Mouse (Mus musculus): ENCODE measurements at regions not wholly inside any gene's neighbourhood (a gene's known extent, or its start where the extent isn't known, plus 50 kb on each side); places are given as distances from the start of the nearest gene placed in this dataset.
A peak's percentile ranks its signal among the peaks of the same experiment; 100 is the strongest.

- Histone ChIP-seq H3K36me3 (no peaks in the 10 kb centered on the region), H3K4me3 (replicated peaks) (no peak overlapping the region), H3K4me1 (no peaks in the 10 kb centered on the region), H3K4me2 (replicated peaks) (no peak overlapping the region), H3K27me3 (no peaks in the 10 kb centered on the region), H3K27ac (replicated peaks) (no peak overlapping the region), H3K9ac (no peak overlapping the region), H3K9me3 (replicated peaks) (no peaks in the 10 kb centered on the region)
- WGBS = 45% methylated on average over 14 of the region's 14 CpGs
- no peak for ATAC-seq (ENCODE audit: insufficient number of reproducible peaks, low FRiP score, low TSS enrichment, low read depth)
Observed at GRCm38 (mm10) chr8:44804414-44805178, 130.7 kb upstream of the Fat1 start.

GRCm38 (mm10) chr8:44805179-44805815 lies 129.9 kb upstream of the Fat1 start:
- no peak overlapping the region for H3K27ac ChIP-seq (replicated peaks)
- H3K9me3 ChIP-seq (replicated peaks) = no peaks in the 10 kb centered on the region
- H3K36me3 ChIP-seq = no peaks in the 10 kb centered on the region
- ATAC-seq (ENCODE audit: insufficient number of reproducible peaks, low FRiP score, low TSS enrichment, low read depth) = no peak
- 63% methylated on average over 11 of the region's 11 CpGs for WGBS
- no peak overlapping the region for H3K4me2 ChIP-seq (replicated peaks)
- H3K4me1 ChIP-seq = no peaks in the 10 kb centered on the region
- H3K4me3 ChIP-seq (replicated peaks) = no peak overlapping the region
- no peak overlapping the region for H3K9ac ChIP-seq
- no peaks in the 10 kb centered on the region for H3K27me3 ChIP-seq

- Histone ChIP-seq H3K27me3 (no peaks in the 10 kb centered on the region; the same call in 1 of the 2 replicates), H3K36me3 (no peaks in the 10 kb centered on the region), H3K9me3 (replicated peaks) (no peaks in the 10 kb centered on the region), H3K4me3 (replicated peaks) (no peak overlapping the region), H3K4me2 (replicated peaks) (no peak overlapping the region), H3K4me1 (peaks cover 3% of the 10 kb centered on the region; the same call in 1 of the 2 replicates), H3K9ac (no peak overlapping the region), H3K27ac (replicated peaks) (no peak overlapping the region)
- WGBS = 58% methylated on average over 4 of the region's 4 CpGs
- ATAC-seq (ENCODE audit: insufficient number of reproducible peaks, low FRiP score, low TSS enrichment, low read depth) = no peak
Observed at GRCm38 (mm10) chr8:44812360-44812759, 122.9 kb upstream of the Fat1 start.

- no peak overlapping the region for H3K9ac ChIP-seq
- no peak overlapping the region; the same call in 1 of the 2 replicates for H3K27ac ChIP-seq (replicated peaks)
- 33% methylated on average over 13 of the region's 13 CpGs for WGBS
- no peaks in the 10 kb centered on the region for H3K9me3 ChIP-seq (replicated peaks)
- H3K36me3 ChIP-seq = no peaks in the 10 kb centered on the region
- ATAC-seq (ENCODE audit: insufficient number of reproducible peaks, low FRiP score, low TSS enrichment, low read depth) = peak; percentile 80
- peak overlapping the region; percentile 11; the same call in 1 of the 2 replicates for H3K4me2 ChIP-seq (replicated peaks)
- no peaks in the 10 kb centered on the region; the same call in 1 of the 2 replicates for H3K27me3 ChIP-seq
- H3K4me1 ChIP-seq = peaks cover 3% of the 10 kb centered on the region; the same call in 1 of the 2 replicates
- H3K4me3 ChIP-seq (replicated peaks) = no peak overlapping the region
Observed at GRCm38 (mm10) chr8:44817532-44818157, 117.6 kb upstream of the Fat1 start.

- H3K27ac ChIP-seq (replicated peaks) = no peak overlapping the region
- H3K4me3 ChIP-seq (replicated peaks) = no peak overlapping the region
- H3K9ac ChIP-seq = no peak overlapping the region
- H3K4me2 ChIP-seq (replicated peaks) = no peak overlapping the region
- peaks cover 3% of the 10 kb centered on the region; the same call in 1 of the 2 replicates for H3K4me1 ChIP-seq
- WGBS = 84% methylated on average over 3 of the region's 3 CpGs
- no peaks in the 10 kb centered on the region for H3K36me3 ChIP-seq
- no peak for ATAC-seq (ENCODE audit: insufficient number of reproducible peaks, low FRiP score, low TSS enrichment, low read depth)
- no peaks in the 10 kb centered on the region for H3K9me3 ChIP-seq (replicated peaks)
- H3K27me3 ChIP-seq = no peaks in the 10 kb centered on the region; the same call in 1 of the 2 replicates
Observed at GRCm38 (mm10) chr8:44819270-44819669, 116.0 kb upstream of the Fat1 start.

GRCm38 (mm10) chr8:44819691-44820090 lies 115.6 kb upstream of the Fat1 start:
- no peaks in the 10 kb centered on the region; the same call in 1 of the 2 replicates for H3K27me3 ChIP-seq
- H3K27ac ChIP-seq (replicated peaks) = no peak overlapping the region
- no peak overlapping the region for H3K4me3 ChIP-seq (replicated peaks)
- 86% methylated on average over 7 of the region's 7 CpGs for WGBS
- H3K9me3 ChIP-seq (replicated peaks) = no peaks in the 10 kb centered on the region
- no peak overlapping the region for H3K9ac ChIP-seq
- no peak for ATAC-seq (ENCODE audit: insufficient number of reproducible peaks, low FRiP score, low TSS enrichment, low read depth)
- no peak overlapping the region for H3K4me2 ChIP-seq (replicated peaks)
- no peaks in the 10 kb centered on the region for H3K36me3 ChIP-seq
- H3K4me1 ChIP-seq = peaks cover 3% of the 10 kb centered on the region; the same call in 1 of the 2 replicates

- Histone ChIP-seq H3K9me3 (replicated peaks) (no peaks in the 10 kb centered on the region), H3K9ac (no peak overlapping the region), H3K36me3 (no peaks in the 10 kb centered on the region), H3K4me1 (peaks cover 7% of the 10 kb centered on the region), H3K4me3 (replicated peaks) (no peak overlapping the region), H3K4me2 (replicated peaks) (no peak overlapping the region), H3K27me3 (no peaks in the 10 kb centered on the region), H3K27ac (replicated peaks) (no peak overlapping the region)
- 85% methylated on average over 6 of the region's 6 CpGs for WGBS
- no peak for ATAC-seq (ENCODE audit: insufficient number of reproducible peaks, low FRiP score, low TSS enrichment, low read depth)
Observed at GRCm38 (mm10) chr8:44825183-44825757, 110.0 kb upstream of the Fat1 start.

- Histone ChIP-seq H3K9me3 (replicated peaks) (no peaks in the 10 kb centered on the region), H3K27ac (replicated peaks) (peak overlapping the region; percentile 22; the same call in 1 of the 2 replicates), H3K4me2 (replicated peaks) (peak overlapping the region; percentile 41), H3K9ac (no peak overlapping the region), H3K4me1 (peaks cover 7% of the 10 kb centered on the region), H3K36me3 (no peaks in the 10 kb centered on the region), H3K27me3 (no peaks in the 10 kb centered on the region), H3K4me3 (replicated peaks) (0 out of 2 replicates have a peak overlapping the region, but pooled peaks have one; percentile 7)
- 4% methylated on average over 13 of the region's 13 CpGs for WGBS
- peak; percentile 57; the same call in 1 of the 2 replicates for ATAC-seq (ENCODE audit: insufficient number of reproducible peaks, low FRiP score, low TSS enrichment, low read depth)
Observed at GRCm38 (mm10) chr8:44826936-44827335, 108.3 kb upstream of the Fat1 start.

GRCm38 (mm10) chr8:44828026-44828425 lies 107.2 kb upstream of the Fat1 start:
- Histone ChIP-seq H3K4me2 (replicated peaks) (no peak overlapping the region), H3K36me3 (no peaks in the 10 kb centered on the region), H3K27ac (replicated peaks) (no peak overlapping the region), H3K9me3 (replicated peaks) (no peaks in the 10 kb centered on the region), H3K27me3 (no peaks in the 10 kb centered on the region), H3K4me1 (peaks cover 7% of the 10 kb centered on the region), H3K9ac (no peak overlapping the region), H3K4me3 (replicated peaks) (no peak overlapping the region)
- ATAC-seq (ENCODE audit: insufficient number of reproducible peaks, low FRiP score, low TSS enrichment, low read depth) = no peak
- WGBS = 74% methylated on average over 3 of the region's 3 CpGs

- no peak for ATAC-seq (ENCODE audit: insufficient number of reproducible peaks, low FRiP score, low TSS enrichment, low read depth)
- H3K4me1 ChIP-seq = 0 out of 2 replicates have a peak, but pooled peaks cover 2% of the 10 kb centered on the region
- no peak overlapping the region for H3K4me2 ChIP-seq (replicated peaks)
- H3K27ac ChIP-seq (replicated peaks) = no peak overlapping the region
- no peaks in the 10 kb centered on the region for H3K36me3 ChIP-seq
- H3K9me3 ChIP-seq (replicated peaks) = no peaks in the 10 kb centered on the region
- H3K4me3 ChIP-seq (replicated peaks) = no peak overlapping the region
- 82% methylated on average over 8 of the region's 8 CpGs for WGBS
- no peaks in the 10 kb centered on the region for H3K27me3 ChIP-seq
- no peak overlapping the region for H3K9ac ChIP-seq
Observed at GRCm38 (mm10) chr8:44838431-44838830, 96.8 kb upstream of the Fat1 start.
